Mouse (Mus musculus) limb, embryonic 14.5 days (tissue): ENCODE data around the gene Rab5if. TPM values are rescaled to one million over a fixed set of nuclear protein-coding genes. Genes with fewer than 3 reads are reported as not detected.
"Not testable (repeated sequence)": the region's sequence is repeated elsewhere in the genome, so short reads cannot be mapped to it uniquely, and the experiment has no call there.

Source experiments
- ATAC-seq: fragments of 200-750 bp; cut with Nextera tagmentation; 2 replicates; pipeline ENCODE4 v1.8.0; 2017; ENCODE audit warnings: low read depth, moderate number of reproducible peaks, moderate TSS enrichment; ENCODE audit not compliant: low FRiP score
- DNase-seq: peaks from one replicate; pipeline ENCODE4 v3.0.0-alpha.2; 2015; ENCODE audit warnings: low spot score
- H3K27ac ChIP-seq: fragments of 300-500 bp; sonication (generic); replicated peaks from 2 replicates; pipeline ENCODE4 v1.5.1; 2014; ENCODE audit warnings: low read depth, mild to moderate bottlenecking, low read length, moderate library complexity, mixed read lengths
- H3K27me3 ChIP-seq: fragments of 300-500 bp; sonication (generic); 2 replicates; pipeline ENCODE4 v1.6.1; 2014; ENCODE audit warnings: low read length, mixed read lengths; ENCODE audit not compliant: control insufficient read depth, insufficient read depth
- H3K36me3 ChIP-seq: fragments of 300-500 bp; sonication (generic); 2 replicates; pipeline ENCODE4 v1.6.1; 2014; ENCODE audit warnings: mild to moderate bottlenecking, low read length, moderate library complexity, mixed read lengths; ENCODE audit not compliant: control insufficient read depth, insufficient read depth
- H3K4me1 ChIP-seq: fragments of 300-500 bp; sonication (generic); 2 replicates; pipeline ENCODE4 v1.6.1; 2014; ENCODE audit warnings: antibody characterized with exemption, low read length, mixed read lengths; ENCODE audit not compliant: control insufficient read depth, insufficient read depth
- H3K4me2 ChIP-seq: fragments of 300-500 bp; sonication (generic); replicated peaks from 2 replicates; pipeline ENCODE4 v1.6.1; 2014; ENCODE audit warnings: low read depth, mild to moderate bottlenecking, low read length, moderate library complexity; ENCODE audit not compliant: severe bottlenecking
- H3K4me3 ChIP-seq: fragments of 300-500 bp; sonication (generic); replicated peaks from 2 replicates; pipeline ENCODE4 v1.5.1; 2014; ENCODE audit warnings: low read length
- H3K9ac ChIP-seq: fragments of 300-500 bp; sonication (generic); 2 replicates; pipeline ENCODE4 v1.6.1; 2014; ENCODE audit warnings: mild to moderate bottlenecking, low read depth, low read length, moderate library complexity; ENCODE audit not compliant: severe bottlenecking
- H3K9me3 ChIP-seq: fragments of 300-500 bp; sonication (generic); 2 replicates; pipeline ENCODE4 v1.6.1; 2016; ENCODE audit warnings: low read length; ENCODE audit not compliant: control insufficient read depth
- POLR2A ChIP-seq: fragments of 200-500 bp; IDR thresholded peaks from 2 replicates; pipeline ENCODE4 v1.8.0; 2012; ENCODE audit warnings: inconsistent platforms, mild to moderate bottlenecking, moderate library complexity, borderline replicate concordance; ENCODE audit not compliant: insufficient read depth, insufficient read length; ENCODE audit errors: extremely low read depth
- WGBS: fragments of 180-500 bp; shearing (Covaris S2); extraction: QIAGEN DNeasy Blood & Tissue Kit; methylation state at CpG from one replicate; pipeline ENCODE4 v1.1.7; 2014; 5-methylcytosine and 5-hydroxymethylcytosine counted together
- polyA plus RNA-seq, 2 experiments: library from polyadenylated mRNA; depleted of rRNA in 1 of 2; stranded (reverse) in 1 of 2; unstranded in 1 of 2; fragments of >200 nt; fragmentation: Nextera tagmentation in 1 of 2; extraction: Ambion mirVana in 1 of 2; gene quantifications; 2 replicates each; pipeline versions ENCODE4 v1.2.1 to v1.2.3; 2012 to 2014

Gene Rab5if
- polyA plus RNA-seq, 2 experiments: 106 to 171 TPM

DNA sequence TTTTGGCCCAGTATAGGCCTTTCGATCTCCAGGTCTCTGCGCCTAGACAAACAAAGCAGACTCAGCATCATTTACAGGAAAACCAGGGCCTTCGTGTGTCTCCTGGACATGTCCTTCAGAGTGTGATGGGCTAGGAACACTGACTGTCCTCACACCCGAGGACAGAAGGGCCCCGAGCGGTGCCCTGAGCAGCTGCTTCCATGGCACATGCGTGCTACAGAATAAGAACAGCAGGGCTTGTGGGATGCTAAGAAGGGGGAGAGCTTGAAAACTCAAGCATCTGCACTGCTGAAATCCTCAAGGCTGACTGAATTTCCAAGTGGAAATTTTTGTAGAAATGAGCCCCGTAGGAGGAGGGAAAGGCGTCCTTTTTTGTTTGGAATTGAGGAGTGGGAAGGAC lies 34.1 kb downstream of the Rab5if start:
- Histone ChIP-seq H3K4me3 (no peak overlapping the region), H3K27me3 (no peaks in the 10 kb centered on the region), H3K36me3 (no peaks in the 10 kb centered on the region), H3K27ac (no peak overlapping the region), H3K4me2 (no peak overlapping the region), H3K9me3 (no peaks in the 10 kb centered on the region), H3K4me1 (no peaks in the 10 kb centered on the region), H3K9ac (no peak overlapping the region)
- 83% methylated on average over 9 of the region's 9 CpGs for WGBS
- ATAC-seq (no peak), DNase-seq (no peak)
- TF ChIP-seq POLR2A: no peak

DNA sequence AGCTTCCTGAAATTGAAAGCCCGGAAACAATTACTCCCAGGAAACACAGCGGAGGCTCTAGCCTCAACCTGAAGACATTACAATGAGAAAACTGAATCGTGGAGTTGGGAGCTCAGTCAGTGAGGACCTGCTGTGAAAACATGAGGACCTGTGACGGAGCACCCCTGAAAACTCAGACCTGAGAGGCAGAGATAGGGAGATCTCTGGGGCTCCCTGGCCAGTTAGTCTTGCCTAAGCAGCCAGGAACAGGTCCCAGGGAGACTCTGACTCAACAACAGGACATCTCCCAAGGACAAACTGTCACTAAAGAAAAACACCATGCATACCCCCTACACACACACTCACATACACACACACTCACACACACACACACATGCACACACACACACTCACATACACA lies 35.4 kb downstream of the Rab5if start:
- no peak overlapping the region for H3K4me3 ChIP-seq
- no peak overlapping the region for H3K27ac ChIP-seq
- H3K4me2 ChIP-seq: no peak overlapping the region
- DNase-seq (no peak), ATAC-seq (no peak)
- H3K9me3 ChIP-seq: no peaks in the 10 kb centered on the region
- H3K4me1 ChIP-seq: no peaks in the 10 kb centered on the region
- WGBS: 80% methylated on average over 4 of the region's 4 CpGs
- H3K36me3 ChIP-seq: no peaks in the 10 kb centered on the region
- no peaks in the 10 kb centered on the region for H3K27me3 ChIP-seq
- no peak overlapping the region for H3K9ac ChIP-seq
- no peak for TF ChIP-seq POLR2A

GRCm38 (mm10) chr2:156899184-156899583 lies 36.3 kb downstream of the Rab5if start:
- no peak for TF ChIP-seq POLR2A
- H3K27ac ChIP-seq: no peak overlapping the region
- H3K27me3 ChIP-seq: no peaks in the 10 kb centered on the region
- no peaks in the 10 kb centered on the region for H3K4me1 ChIP-seq
- no peaks in the 10 kb centered on the region for H3K36me3 ChIP-seq
- DNase-seq (no peak), ATAC-seq (no peak)
- H3K9ac ChIP-seq: no peak overlapping the region
- no peak overlapping the region for H3K4me2 ChIP-seq
- WGBS: 81% methylated on average over 4 of the region's 4 CpGs
- no peaks in the 10 kb centered on the region for H3K9me3 ChIP-seq
- no peak overlapping the region for H3K4me3 ChIP-seq

GRCm38 (mm10) chr2:156901344-156901743 lies 38.4 kb downstream of the Rab5if start:
- Histone ChIP-seq H3K36me3 (no peaks in the 10 kb centered on the region), H3K4me3 (no peak overlapping the region), H3K27me3 (no peaks in the 10 kb centered on the region), H3K4me1 (peaks cover 4% of the 10 kb centered on the region; the same call in 1 of the 2 replicates), H3K9ac (no peak overlapping the region), H3K4me2 (no peak overlapping the region), H3K9me3 (no peaks in the 10 kb centered on the region), H3K27ac (no peak overlapping the region)
- ATAC-seq (no peak), DNase-seq (no peak)
- no peak for TF ChIP-seq POLR2A
- whole genome bisulfite sequencing: 82% methylated on average over 2 of the region's 2 CpGs

- ATAC-seq: no peak
- no peak overlapping the region for H3K4me2 ChIP-seq
- H3K36me3 ChIP-seq: no peaks in the 10 kb centered on the region
- TF ChIP-seq POLR2A: no peak
- no peak for DNase-seq
- H3K9ac ChIP-seq: no peak overlapping the region
- H3K27ac ChIP-seq: no peak overlapping the region
- WGBS: 78% methylated on average over 6 of the region's 6 CpGs
- peaks cover 4% of the 10 kb centered on the region; the same call in 1 of the 2 replicates for H3K4me1 ChIP-seq
- H3K4me3 ChIP-seq: no peak overlapping the region
- no peaks in the 10 kb centered on the region for H3K9me3 ChIP-seq
- no peaks in the 10 kb centered on the region for H3K27me3 ChIP-seq
Measured at GRCm38 (mm10) chr2:156901883-156902282, 39.0 kb downstream of the Rab5if start.

GRCm38 (mm10) chr2:156902411-156902810 lies 39.5 kb downstream of the Rab5if start:
- 73% methylated on average over 4 of the region's 4 CpGs for whole genome bisulfite sequencing
- not testable (repeated sequence) for DNase-seq, H3K9ac ChIP-seq, H3K4me2 ChIP-seq, H3K4me3 ChIP-seq, H3K27me3 ChIP-seq, H3K36me3 ChIP-seq, H3K4me1 ChIP-seq, ATAC-seq, H3K27ac ChIP-seq, H3K9me3 ChIP-seq
